Mouse (Mus musculus) limb, embryonic 14.5 days (tissue): ENCODE results near the gene Hbb-y. TPM values are rescaled to one million over a fixed set of nuclear protein-coding genes. Genes with fewer than 3 reads are reported as not detected.
"Not testable (repeated sequence)": the region's sequence is repeated elsewhere in the genome, so short reads cannot be mapped to it uniquely, and the experiment has no call there.

ENCODE experiments used
- ATAC-seq: fragments of 200-750 bp; cut with Nextera tagmentation; 2 replicates; pipeline ENCODE4 v1.8.0; 2017; ENCODE audit warnings: low read depth, moderate number of reproducible peaks, moderate TSS enrichment; ENCODE audit not compliant: low FRiP score
- DNase-seq: peaks from one replicate; pipeline ENCODE4 v3.0.0-alpha.2; 2015; ENCODE audit warnings: low spot score
- H3K27ac ChIP-seq: fragments of 300-500 bp; sonication (generic); replicated peaks from 2 replicates; pipeline ENCODE4 v1.5.1; 2014; ENCODE audit warnings: low read depth, mild to moderate bottlenecking, low read length, moderate library complexity, mixed read lengths
- H3K27me3 ChIP-seq: fragments of 300-500 bp; sonication (generic); 2 replicates; pipeline ENCODE4 v1.6.1; 2014; ENCODE audit warnings: low read length, mixed read lengths; ENCODE audit not compliant: control insufficient read depth, insufficient read depth
- H3K36me3 ChIP-seq: fragments of 300-500 bp; sonication (generic); 2 replicates; pipeline ENCODE4 v1.6.1; 2014; ENCODE audit warnings: mild to moderate bottlenecking, low read length, moderate library complexity, mixed read lengths; ENCODE audit not compliant: control insufficient read depth, insufficient read depth
- H3K4me1 ChIP-seq: fragments of 300-500 bp; sonication (generic); 2 replicates; pipeline ENCODE4 v1.6.1; 2014; ENCODE audit warnings: antibody characterized with exemption, low read length, mixed read lengths; ENCODE audit not compliant: control insufficient read depth, insufficient read depth
- H3K4me2 ChIP-seq: fragments of 300-500 bp; sonication (generic); replicated peaks from 2 replicates; pipeline ENCODE4 v1.6.1; 2014; ENCODE audit warnings: low read depth, mild to moderate bottlenecking, low read length, moderate library complexity; ENCODE audit not compliant: severe bottlenecking
- H3K4me3 ChIP-seq: fragments of 300-500 bp; sonication (generic); replicated peaks from 2 replicates; pipeline ENCODE4 v1.5.1; 2014; ENCODE audit warnings: low read length
- H3K9ac ChIP-seq: fragments of 300-500 bp; sonication (generic); 2 replicates; pipeline ENCODE4 v1.6.1; 2014; ENCODE audit warnings: mild to moderate bottlenecking, low read depth, low read length, moderate library complexity; ENCODE audit not compliant: severe bottlenecking
- H3K9me3 ChIP-seq: fragments of 300-500 bp; sonication (generic); 2 replicates; pipeline ENCODE4 v1.6.1; 2016; ENCODE audit warnings: low read length; ENCODE audit not compliant: control insufficient read depth
- POLR2A ChIP-seq: fragments of 200-500 bp; IDR thresholded peaks from 2 replicates; pipeline ENCODE4 v1.8.0; 2012; ENCODE audit warnings: inconsistent platforms, mild to moderate bottlenecking, moderate library complexity, borderline replicate concordance; ENCODE audit not compliant: insufficient read depth, insufficient read length; ENCODE audit errors: extremely low read depth
- WGBS: fragments of 180-500 bp; shearing (Covaris S2); extraction: QIAGEN DNeasy Blood & Tissue Kit; methylation state at CpG from one replicate; pipeline ENCODE4 v1.1.7; 2014; 5-methylcytosine and 5-hydroxymethylcytosine counted together
- polyA plus RNA-seq, 2 experiments: library from polyadenylated mRNA; depleted of rRNA in 1 of 2; stranded (reverse) in 1 of 2; unstranded in 1 of 2; fragments of >200 nt; fragmentation: Nextera tagmentation in 1 of 2; extraction: Ambion mirVana in 1 of 2; gene quantifications; 2 replicates each; pipeline versions ENCODE4 v1.2.1 to v1.2.3; 2012 to 2014

Gene Hbb-y
- polyA plus RNA-seq, 2 experiments = 702 to 1,395 TPM

- Histone ChIP-seq H3K9ac (no peak overlapping the region), H3K9me3 (no peaks in the 10 kb centered on the region), H3K4me1 (no peaks in the 10 kb centered on the region), H3K4me3 (no peak overlapping the region), H3K27me3 (no peaks in the 10 kb centered on the region), H3K4me2 (no peak overlapping the region), H3K27ac (no peak overlapping the region), H3K36me3 (no peaks in the 10 kb centered on the region)
- 74% methylated on average over 3 of the region's 3 CpGs for WGBS
- DNase-seq (no peak), ATAC-seq (no peak)
- TF ChIP-seq POLR2A = no peak
These were observed 26.6 kb downstream of the Hbb-y start for GRCm38 (mm10) chr7:103826255-103826887.

- Histone ChIP-seq H3K4me2 (no peak overlapping the region), H3K27ac (no peak overlapping the region), H3K9ac (no peak overlapping the region), H3K36me3 (no peaks in the 10 kb centered on the region), H3K4me1 (no peaks in the 10 kb centered on the region), H3K27me3 (no peaks in the 10 kb centered on the region), H3K4me3 (no peak overlapping the region), H3K9me3 (no peaks in the 10 kb centered on the region)
- ATAC-seq (no peak), DNase-seq (no peak)
- TF ChIP-seq POLR2A = no peak
- WGBS = 88% methylated on average over 3 of the region's 3 CpGs
These were observed 27.3 kb downstream of the Hbb-y start for GRCm38 (mm10) chr7:103825536-103826254.

GRCm38 (mm10) chr7:103824597-103824996 is 28.4 kb downstream of the Hbb-y start:
- Histone ChIP-seq H3K27ac (no peak overlapping the region), H3K36me3 (no peaks in the 10 kb centered on the region), H3K9ac (no peak overlapping the region), H3K4me2 (no peak overlapping the region), H3K9me3 (no peaks in the 10 kb centered on the region), H3K4me1 (no peaks in the 10 kb centered on the region), H3K27me3 (no peaks in the 10 kb centered on the region), H3K4me3 (no peak overlapping the region)
- DNase-seq = no peak
- no peak for ATAC-seq
- TF ChIP-seq POLR2A = no peak
- WGBS = 80% methylated on average over 2 of the region's 2 CpGs

GRCm38 (mm10) chr7:103815085-103815484 is 37.9 kb downstream of the Hbb-y start:
- not testable (repeated sequence) for H3K4me2 ChIP-seq, H3K36me3 ChIP-seq, ATAC-seq, H3K4me1 ChIP-seq, H3K27me3 ChIP-seq, H3K4me3 ChIP-seq, H3K9me3 ChIP-seq, H3K27ac ChIP-seq, H3K9ac ChIP-seq, DNase-seq
- WGBS = 71% methylated on average over 1 of the region's 2 CpGs

GRCm38 (mm10) chr7:103813766-103814165 is 39.2 kb downstream of the Hbb-y start, which contains the start of gene Hbb-bt:
Gene Hbb-bt, minus strand, starts transcription at chr7:103813996.
- TF ChIP-seq POLR2A = no peak
- no peak within 1 kb of the TSS for H3K4me3 ChIP-seq
- no peaks in the 10 kb centered on the region for H3K4me1 ChIP-seq
- no peak within 1 kb of the TSS for H3K27ac ChIP-seq
- 94% methylated on average over 3 of the region's 3 CpGs for WGBS
- no peaks in the 10 kb centered on the region for H3K9me3 ChIP-seq
- no peak for DNase-seq
- no peaks in the 10 kb centered on the region for H3K27me3 ChIP-seq
- H3K36me3 ChIP-seq = no peaks in the 10 kb centered on the region
- ATAC-seq = no peak
- H3K9ac ChIP-seq = no peak within 1 kb of the TSS
- no peak within 1 kb of the TSS for H3K4me2 ChIP-seq

- H3K36me3 ChIP-seq, H3K4me2 ChIP-seq, H3K9me3 ChIP-seq, H3K27me3 ChIP-seq, DNase-seq, ATAC-seq, H3K4me1 ChIP-seq, H3K4me3 ChIP-seq, H3K27ac ChIP-seq, H3K9ac ChIP-seq: not testable (repeated sequence)
- no CpG with 5 or more reads among the region's 3 CpGs for WGBS
These were observed 39.9 kb downstream of the Hbb-y start for GRCm38 (mm10) chr7:103813152-103813551.
